Mouse (Mus musculus) limb, embryonic 13.5 days (tissue): ENCODE results near the gene Ptn. TPM values are rescaled to one million over a fixed set of nuclear protein-coding genes. Genes with fewer than 3 reads are reported as not detected.

Experiments
- ATAC-seq: fragments of 200-750 bp; cut with Nextera tagmentation; 2 replicates; pipeline ENCODE4 v1.8.0; 2017; ENCODE audit warnings: low read depth, moderate number of reproducible peaks, moderate TSS enrichment; ENCODE audit not compliant: low FRiP score
- H3K27ac ChIP-seq: fragments of 300-500 bp; sonication (generic); 2 replicates; pipeline ENCODE4 v1.5.1; 2015; ENCODE audit warnings: inconsistent platforms, mild to moderate bottlenecking, moderate library complexity
- H3K27me3 ChIP-seq: fragments of 300-500 bp; sonication (generic); 2 replicates; pipeline ENCODE4 v1.6.1; 2015; ENCODE audit warnings: mild to moderate bottlenecking, inconsistent platforms
- H3K36me3 ChIP-seq: fragments of 300-500 bp; sonication (generic); 2 replicates; pipeline ENCODE4 v1.6.1; 2015; ENCODE audit warnings: inconsistent platforms, mild to moderate bottlenecking, moderate library complexity
- H3K4me1 ChIP-seq: fragments of 300-500 bp; sonication (generic); 2 replicates; pipeline ENCODE4 v1.6.1; 2015; ENCODE audit warnings: inconsistent platforms
- H3K4me2 ChIP-seq: fragments of 300-500 bp; sonication (generic); replicated peaks from 2 replicates; pipeline ENCODE4 v1.6.1; 2015; ENCODE audit warnings: inconsistent platforms, mild to moderate bottlenecking, moderate library complexity
- H3K4me3 ChIP-seq: fragments of 300-500 bp; sonication (generic); 2 replicates; pipeline ENCODE4 v1.5.1; 2015; ENCODE audit warnings: moderate library complexity, mild to moderate bottlenecking, inconsistent platforms
- H3K9ac ChIP-seq: fragments of 300-500 bp; sonication (generic); 2 replicates; pipeline ENCODE4 v1.6.1; 2015; ENCODE audit warnings: mild to moderate bottlenecking, inconsistent platforms
- H3K9me3 ChIP-seq: fragments of 300-500 bp; sonication (generic); 2 replicates; pipeline ENCODE4 v1.6.1; 2016; ENCODE audit warnings: inconsistent platforms
- WGBS: fragments of 180-500 bp; shearing (Covaris S2); methylation state at CpG from one replicate; pipeline ENCODE4 v1.1.7; 2015; 5-methylcytosine and 5-hydroxymethylcytosine counted together
- polyA plus RNA-seq: library from polyadenylated mRNA; unstranded; fragments of >200 nt; fragmentation: Nextera tagmentation; extraction: Ambion mirVana; gene quantifications from 2 replicates; pipeline ENCODE4 v1.2.1, GENCODE M21; 2015

The Ptn gene
- polyA plus RNA-seq, 1 experiment from 2014 or later: 603 TPM

DNA sequence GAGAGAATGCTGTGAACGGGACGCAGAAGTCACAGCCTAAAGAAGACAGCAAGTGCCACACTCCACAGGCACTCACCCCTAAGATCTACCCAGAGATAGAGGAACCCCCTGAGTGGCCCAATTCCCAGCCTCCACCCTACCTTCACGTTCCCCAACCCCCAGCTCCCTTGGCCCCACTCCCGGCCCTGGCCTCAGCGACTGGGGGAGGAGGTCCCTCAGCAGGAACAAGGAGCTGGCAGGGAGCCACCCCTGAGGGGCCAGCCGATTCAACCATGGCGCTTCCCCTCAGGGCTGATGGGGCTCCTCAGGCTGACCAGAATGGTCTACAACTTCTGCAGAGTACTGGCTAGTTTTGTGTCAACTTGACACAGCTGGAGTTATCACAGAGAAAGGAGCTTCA is 81.9 kb downstream of the Ptn start:
- H3K27ac ChIP-seq: no peak overlapping the region
- no peaks in the 10 kb centered on the region for H3K4me1 ChIP-seq
- no peak for ATAC-seq
- H3K9me3 ChIP-seq: peaks cover 27% of the 10 kb centered on the region
- H3K9ac ChIP-seq: no peak overlapping the region
- no peak overlapping the region for H3K4me2 ChIP-seq
- H3K27me3 ChIP-seq: no peaks in the 10 kb centered on the region
- H3K4me3 ChIP-seq: no peak overlapping the region
- peaks cover 64% of the 10 kb centered on the region for H3K36me3 ChIP-seq
- WGBS: 82% methylated on average over 7 of the region's 7 CpGs

DNA sequence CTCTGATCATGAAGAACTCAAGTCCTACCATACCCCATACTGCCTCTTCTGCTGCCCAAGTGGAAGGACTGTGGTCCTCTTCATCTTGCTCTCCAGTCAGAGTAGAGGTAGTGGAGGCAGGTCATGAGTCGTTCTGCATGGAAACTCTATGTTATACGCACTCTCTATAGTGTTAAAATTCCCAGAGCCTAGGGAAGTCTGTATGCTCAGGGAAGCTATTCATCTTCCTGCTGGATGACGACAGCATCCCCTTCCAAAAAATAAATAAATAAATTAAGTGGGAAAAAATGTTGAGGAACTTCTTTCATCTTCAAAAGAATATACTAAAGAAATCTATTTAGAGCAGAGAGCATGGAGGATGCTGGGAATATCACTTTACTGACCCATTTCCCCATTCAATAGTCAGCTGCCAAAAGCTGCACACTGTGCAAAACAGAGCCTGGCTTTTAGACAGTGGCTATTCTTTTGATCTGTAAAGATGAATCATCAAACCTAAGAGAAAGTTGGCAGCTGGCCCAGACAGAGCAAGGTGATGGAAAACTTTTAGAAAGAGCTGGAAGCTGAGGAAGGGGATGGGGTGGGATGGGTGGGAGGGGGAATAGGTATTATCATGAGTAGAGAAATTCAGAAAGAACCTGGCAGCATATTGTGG is 84.4 kb downstream of the Ptn start:
- Histone ChIP-seq H3K4me2 (no peak overlapping the region), H3K9me3 (0 out of 2 replicates have a peak, but pooled peaks cover 3% of the 10 kb centered on the region), H3K9ac (no peak overlapping the region), H3K27me3 (no peaks in the 10 kb centered on the region), H3K27ac (no peak overlapping the region), H3K4me3 (no peak overlapping the region), H3K4me1 (no peaks in the 10 kb centered on the region), H3K36me3 (peaks cover 49% of the 10 kb centered on the region)
- WGBS: 72% methylated on average over 3 of the region's 3 CpGs
- no peak for ATAC-seq

DNA sequence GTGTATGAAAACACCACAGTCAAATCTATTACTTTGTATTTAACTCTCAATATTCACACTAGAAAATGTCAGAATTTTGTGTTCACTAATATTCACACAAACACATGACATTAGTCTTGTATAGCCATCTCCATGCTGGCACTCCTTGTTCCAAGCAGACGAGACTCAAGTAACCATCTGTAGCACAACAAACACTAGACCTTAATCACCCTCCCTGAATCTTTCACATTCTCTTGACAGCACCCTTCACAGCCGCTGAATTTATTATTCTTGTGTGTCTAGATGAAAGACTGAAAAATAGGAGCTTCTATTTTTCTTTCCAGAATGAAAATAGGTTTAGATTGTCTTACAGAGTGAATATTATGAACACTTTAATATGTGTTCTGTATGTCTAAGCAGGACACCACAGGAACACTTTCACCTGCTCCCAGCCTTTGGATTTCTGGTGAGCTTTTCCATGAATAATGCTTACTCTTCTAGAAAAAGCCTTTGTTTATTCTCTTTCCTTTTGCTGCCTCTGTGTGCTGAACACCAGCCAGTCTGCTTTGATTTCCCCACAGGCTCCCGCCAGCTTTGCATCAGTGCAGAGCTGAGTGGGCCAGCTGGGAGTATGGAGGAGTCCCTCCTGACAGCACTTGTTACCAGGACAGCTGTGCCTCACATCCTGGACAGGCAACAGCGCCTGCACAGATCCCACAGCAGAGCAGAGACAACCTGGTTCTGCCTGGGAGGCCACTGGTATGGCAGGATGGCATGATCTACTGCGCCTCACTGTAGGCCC is 87.1 kb downstream of the Ptn start:
- no peaks in the 10 kb centered on the region for H3K27me3 ChIP-seq
- 73% methylated on average over 5 of the region's 5 CpGs for WGBS
- no peak for ATAC-seq

DNA sequence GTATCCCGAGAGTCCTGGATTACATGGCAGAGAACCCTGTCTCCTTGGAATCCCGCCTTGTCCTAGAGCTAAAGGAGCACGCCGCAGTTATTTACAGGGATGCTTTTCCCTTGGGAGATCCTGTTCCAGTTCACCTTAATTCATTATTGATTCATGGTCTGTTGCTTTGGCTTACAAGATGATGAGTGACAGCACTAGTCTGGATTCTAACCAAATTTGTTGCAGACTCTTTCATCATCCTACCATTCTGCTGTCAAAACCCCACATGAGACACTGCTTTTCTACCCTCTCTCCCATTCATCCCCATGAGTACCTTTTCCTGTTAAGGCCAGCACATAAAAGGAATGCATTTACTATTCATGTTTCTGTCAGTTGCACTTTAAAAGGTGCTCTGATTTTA is 96.7 kb downstream of the Ptn start:
- ATAC-seq: no peak
- no peaks in the 10 kb centered on the region for H3K27me3 ChIP-seq
- WGBS: 91% methylated on average over 4 of the region's 4 CpGs
- H3K27ac ChIP-seq: no peak overlapping the region
- H3K36me3 ChIP-seq: peaks cover 39% of the 10 kb centered on the region
- no peaks in the 10 kb centered on the region for H3K9me3 ChIP-seq
- no peak overlapping the region for H3K9ac ChIP-seq
- H3K4me1 ChIP-seq: no peaks in the 10 kb centered on the region
- H3K4me2 ChIP-seq: no peak overlapping the region
- H3K4me3 ChIP-seq: no peak overlapping the region

More for the DNA sequence above, 87.1 kb downstream of the Ptn start:
- Histone ChIP-seq H3K4me1 (no peaks in the 10 kb centered on the region), H3K4me2 (no peak overlapping the region), H3K27ac (no peak overlapping the region), H3K4me3 (no peak overlapping the region), H3K9me3 (no peaks in the 10 kb centered on the region), H3K36me3 (peaks cover 35% of the 10 kb centered on the region), H3K9ac (no peak overlapping the region)

DNA sequence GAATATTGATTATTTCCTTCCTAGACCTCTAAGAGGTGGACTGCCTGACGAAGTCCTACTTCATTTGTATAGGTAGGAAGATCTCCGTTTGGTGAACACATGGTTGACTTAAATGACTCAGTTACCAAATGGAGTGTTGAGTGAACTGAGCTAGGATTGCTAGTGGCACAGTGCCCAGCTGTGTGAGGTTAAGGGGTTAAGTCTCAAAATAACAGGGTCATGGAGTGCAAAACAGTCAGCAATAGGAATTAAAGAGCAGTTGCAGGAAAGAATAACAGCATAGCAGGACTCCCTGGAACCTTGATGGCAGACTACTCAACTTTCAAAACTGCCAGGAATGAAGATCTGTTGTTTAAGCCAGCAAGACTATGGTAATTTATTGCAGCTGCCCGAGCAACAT is 114.5 kb downstream of the Ptn start:
- Histone ChIP-seq H3K36me3 (no peaks in the 10 kb centered on the region), H3K4me3 (no peak overlapping the region), H3K27me3 (no peaks in the 10 kb centered on the region), H3K4me1 (0 out of 2 replicates have a peak, but pooled peaks cover 3% of the 10 kb centered on the region), H3K9ac (no peak overlapping the region), H3K9me3 (no peaks in the 10 kb centered on the region), H3K4me2 (no peak overlapping the region), H3K27ac (no peak overlapping the region)
- no peak for ATAC-seq
- 35% methylated on average over 3 of the region's 3 CpGs for WGBS

DNA sequence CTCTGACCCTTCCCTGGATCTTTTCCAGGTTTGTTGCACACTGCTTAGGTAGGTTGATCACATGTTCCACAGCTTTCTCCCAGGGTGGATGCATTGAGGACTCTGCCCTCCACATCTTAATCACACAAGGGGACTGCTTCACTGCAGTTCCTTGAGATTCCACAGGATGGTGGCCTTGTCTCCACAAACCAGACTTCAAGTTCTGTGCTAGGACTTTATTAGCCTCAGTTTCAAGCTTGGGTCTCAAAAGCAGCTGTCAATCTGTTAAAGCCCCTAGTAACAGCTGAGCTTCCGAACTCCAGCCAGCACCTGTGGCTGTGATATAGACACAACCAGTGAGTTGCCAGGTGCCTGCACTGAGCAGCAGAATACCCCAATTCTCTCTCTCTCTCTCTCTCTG is 118.5 kb downstream of the Ptn start:
- no peak overlapping the region for H3K9ac ChIP-seq
- 0 out of 2 replicates have a peak, but pooled peaks cover 3% of the 10 kb centered on the region for H3K4me1 ChIP-seq
- H3K9me3 ChIP-seq: no peaks in the 10 kb centered on the region
- H3K4me3 ChIP-seq: no peak overlapping the region
- 0% methylated on average over 1 of the region's 1 CpGs for WGBS
- ATAC-seq: peak; percentile 90
- no peaks in the 10 kb centered on the region for H3K27me3 ChIP-seq
- no peak overlapping the region for H3K27ac ChIP-seq
- H3K4me2 ChIP-seq: no peak overlapping the region
- no peaks in the 10 kb centered on the region for H3K36me3 ChIP-seq

DNA sequence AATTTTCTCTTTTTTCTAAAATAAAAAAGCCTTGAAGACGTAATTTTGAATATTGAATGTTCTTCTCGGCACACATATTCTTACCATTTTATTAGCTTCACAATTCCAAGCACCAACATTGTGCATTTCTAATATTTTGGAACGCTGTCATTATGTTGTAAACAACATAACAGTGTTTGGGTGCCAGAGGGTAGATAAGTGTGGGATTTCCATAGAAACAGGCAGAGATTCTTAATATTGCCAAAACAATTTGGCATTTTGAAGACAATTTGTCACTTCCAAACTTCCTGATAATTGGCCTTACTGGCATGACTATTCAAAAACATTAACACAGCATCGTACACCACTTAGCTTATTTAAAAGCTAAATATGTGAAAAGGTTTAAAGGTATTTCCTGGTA is 119.1 kb downstream of the Ptn start:
- Histone ChIP-seq H3K9ac (no peak overlapping the region), H3K36me3 (no peaks in the 10 kb centered on the region), H3K4me2 (no peak overlapping the region), H3K9me3 (no peaks in the 10 kb centered on the region), H3K27me3 (no peaks in the 10 kb centered on the region), H3K4me3 (no peak overlapping the region), H3K4me1 (0 out of 2 replicates have a peak, but pooled peaks cover 3% of the 10 kb centered on the region), H3K27ac (no peak overlapping the region)
- ATAC-seq: no peak
- 83% methylated on average over 4 of the region's 4 CpGs for WGBS

DNA sequence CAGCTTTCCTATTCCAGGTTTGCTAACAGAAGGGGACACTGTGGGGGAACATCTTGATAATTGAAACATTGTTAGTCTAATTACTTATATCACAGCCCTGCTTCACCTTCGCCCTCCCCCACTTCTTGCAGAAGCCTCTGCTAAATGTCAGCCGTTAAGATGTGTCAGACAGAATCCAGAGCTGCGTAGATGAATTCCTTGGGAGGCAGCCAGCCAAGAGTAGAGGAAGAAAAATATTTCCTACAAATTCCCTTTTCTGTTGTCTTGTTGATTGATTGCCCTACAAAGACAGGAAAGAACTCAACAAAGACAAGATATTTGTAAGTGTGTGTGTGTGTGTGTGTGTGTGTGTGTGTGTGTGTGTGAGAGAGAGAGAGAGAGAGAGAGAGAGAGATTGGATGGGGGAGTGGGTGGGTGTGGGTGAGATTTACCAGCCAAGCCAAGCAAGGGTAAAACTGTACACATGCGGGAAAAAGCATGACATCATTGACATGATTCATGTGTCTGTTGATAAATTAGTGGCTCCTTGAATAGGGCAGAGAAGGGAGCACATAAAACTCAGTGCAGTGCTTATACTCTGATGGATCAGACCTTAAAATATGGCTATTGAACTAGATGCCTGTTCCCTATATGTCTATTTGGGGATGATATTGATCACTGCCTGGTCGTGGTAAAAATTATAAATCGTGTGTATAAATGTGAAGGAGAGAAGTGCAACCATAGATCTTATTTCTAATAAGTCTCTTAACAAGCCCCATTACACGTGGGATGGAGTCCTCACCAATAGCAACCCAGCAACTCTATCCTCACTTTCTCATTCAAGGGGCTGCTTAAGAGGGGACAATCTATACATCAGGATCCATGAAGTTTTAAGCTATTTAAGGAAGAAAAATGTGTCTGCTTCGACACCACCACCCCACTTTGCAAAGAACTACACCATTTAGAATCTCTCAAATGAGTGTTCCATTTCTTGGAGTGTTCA is 133.0 kb downstream of the Ptn start:
- no peaks in the 10 kb centered on the region for H3K9me3 ChIP-seq
- H3K27ac ChIP-seq: no peak overlapping the region
- ATAC-seq: no peak; the same call in 1 of the 2 replicates
- H3K9ac ChIP-seq: no peak overlapping the region
- no peaks in the 10 kb centered on the region for H3K36me3 ChIP-seq
- WGBS: 46% methylated on average over 8 of the region's 8 CpGs
- H3K4me1 ChIP-seq: no peaks in the 10 kb centered on the region
- no peak overlapping the region for H3K4me3 ChIP-seq
- no peaks in the 10 kb centered on the region for H3K27me3 ChIP-seq
- H3K4me2 ChIP-seq: no peak overlapping the region

DNA sequence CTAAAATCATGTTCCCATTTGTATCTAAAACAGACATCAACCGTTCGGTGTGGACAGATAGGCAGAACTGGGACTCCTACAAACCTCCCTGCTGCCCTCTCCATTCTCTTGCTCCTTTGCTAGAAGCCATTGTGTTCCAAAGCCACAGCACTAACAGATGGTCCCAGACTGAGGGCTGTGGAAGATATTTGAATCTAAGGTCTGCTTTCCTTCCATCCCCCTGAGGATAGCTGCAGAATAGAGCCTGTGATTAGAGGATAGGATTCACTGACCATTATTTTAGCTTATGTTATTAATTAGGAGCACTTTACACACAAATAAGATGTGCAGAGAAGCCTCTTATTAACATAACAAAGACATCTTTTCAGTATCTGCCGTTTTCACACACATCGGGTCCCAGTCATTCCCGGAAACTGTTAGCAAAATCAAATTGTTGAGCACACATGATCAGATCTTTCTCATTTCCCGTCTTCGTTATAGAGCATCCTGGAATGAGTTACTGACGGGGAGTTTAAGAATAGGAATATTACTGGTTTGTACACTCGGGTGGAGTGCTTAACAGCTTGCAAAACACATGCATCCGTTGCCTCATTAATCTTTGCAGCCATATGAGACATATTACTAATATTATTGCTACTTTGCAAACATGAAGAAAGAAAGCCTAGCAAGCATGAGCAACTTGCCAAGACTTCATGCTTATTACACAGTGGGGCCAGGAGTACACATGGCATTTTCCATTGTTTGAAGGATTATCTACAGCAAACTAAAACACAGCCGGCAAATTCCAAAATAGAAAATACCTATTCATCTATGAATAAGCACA is 137.4 kb downstream of the Ptn start:
- Histone ChIP-seq H3K9me3 (no peaks in the 10 kb centered on the region), H3K36me3 (no peaks in the 10 kb centered on the region), H3K4me1 (no peaks in the 10 kb centered on the region), H3K4me3 (no peak overlapping the region), H3K27ac (no peak overlapping the region), H3K27me3 (no peaks in the 10 kb centered on the region), H3K4me2 (no peak overlapping the region), H3K9ac (no peak overlapping the region)
- WGBS: 81% methylated on average over 11 of the region's 11 CpGs
- no peak for ATAC-seq

DNA sequence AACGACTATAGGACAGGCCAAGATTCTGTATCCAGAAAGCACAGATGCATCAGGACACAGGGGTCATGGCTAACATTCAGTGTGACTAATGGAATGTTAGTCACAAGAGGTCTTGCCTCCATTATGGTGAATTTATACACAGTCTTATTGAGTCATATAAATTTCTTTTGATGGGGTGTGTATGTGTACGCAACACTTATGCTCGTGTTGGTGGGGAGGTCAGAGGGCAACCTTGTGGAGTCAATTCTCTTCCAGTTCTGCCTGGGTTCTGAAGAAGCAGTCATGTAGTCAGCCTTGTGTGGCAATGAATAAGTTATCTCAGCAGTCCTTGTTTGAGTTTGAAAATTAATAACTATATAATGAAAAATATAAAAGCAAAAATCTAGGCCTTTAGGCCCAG is 138.7 kb downstream of the Ptn start:
- H3K27ac ChIP-seq: no peak overlapping the region
- H3K4me1 ChIP-seq: no peaks in the 10 kb centered on the region
- WGBS: 79% methylated on average over 3 of the region's 3 CpGs
- ATAC-seq: no peak
- no peaks in the 10 kb centered on the region for H3K27me3 ChIP-seq
- no peak overlapping the region for H3K9ac ChIP-seq
- no peak overlapping the region for H3K4me2 ChIP-seq
- no peak overlapping the region for H3K4me3 ChIP-seq
- H3K36me3 ChIP-seq: no peaks in the 10 kb centered on the region
- no peaks in the 10 kb centered on the region for H3K9me3 ChIP-seq
